Mouse (Mus musculus) ES-E14 (cell line): ENCODE measurements around the gene Lama2. TPM values are rescaled to one million over a fixed set of nuclear protein-coding genes. Genes with fewer than 3 reads are reported as not detected.
A peak's percentile ranks its signal among the peaks of the same experiment; 100 is the strongest.

ENCODE experiments used
- DNase-seq: peaks from one replicate; pipeline ENCODE4 v3.0.0-alpha.2; 2013; ENCODE audit warnings: low read depth, low spot score
- H3K27ac ChIP-seq: 2 replicates; pipeline ENCODE4 v1.5.1; 2012; ENCODE audit warnings: low read depth, mild to moderate bottlenecking, low read length, moderate library complexity, mixed read lengths; ENCODE audit not compliant: poor library complexity, insufficient read depth, severe bottlenecking
- H3K36me3 ChIP-seq: 2 replicates; pipeline ENCODE4 v1.6.1; 2012; ENCODE audit warnings: mild to moderate bottlenecking, low read length, moderate library complexity, mixed read lengths; ENCODE audit not compliant: control insufficient read depth, poor library complexity, insufficient read depth, severe bottlenecking
- H3K4me1 ChIP-seq, 2 experiments: fragments of 150-350 bp in 1 of 2; sonication (generic) in 1 of 2; 2 replicates each; pipeline ENCODE4 v1.6.1; 2012; ENCODE audit warnings: low read length in 2 of 2, mild to moderate bottlenecking in 1 of 2, mixed read lengths in 1 of 2; ENCODE audit not compliant: control insufficient read depth in 2 of 2, insufficient read depth in 2 of 2, poor library complexity in 1 of 2
- H3K4me3 ChIP-seq, 2 experiments: fragments of 150-350 bp in 1 of 2; sonication (generic) in 1 of 2; 2 replicates each; pipeline ENCODE4 v1.5.1; 2012; ENCODE audit warnings: low read length in 2 of 2, low read depth in 1 of 2, mild to moderate bottlenecking in 1 of 2, mixed read lengths in 1 of 2; ENCODE audit not compliant: insufficient read depth in 1 of 2, poor library complexity in 1 of 2, severe bottlenecking in 1 of 2
- H3K9ac ChIP-seq: 2 replicates; pipeline ENCODE4 v1.6.1; 2012; ENCODE audit warnings: low read depth, mild to moderate bottlenecking, low read length, mixed read lengths; ENCODE audit not compliant: poor library complexity, insufficient read depth, severe bottlenecking
- H3K9me3 ChIP-seq: fragments of 150-350 bp; sonication (generic); 2 replicates; pipeline ENCODE4 v1.6.1; 2012; ENCODE audit warnings: low read depth, mild to moderate bottlenecking, low read length; ENCODE audit not compliant: control insufficient read depth, insufficient read depth
- CHD2 ChIP-seq: IDR thresholded peaks from 2 replicates; pipeline ENCODE4 v1.6.1; 2014; ENCODE audit warnings: mild to moderate bottlenecking, low read depth, low read length, inconsistent platforms
- HCFC1 ChIP-seq: IDR thresholded peaks from 2 replicates; pipeline ENCODE4 v1.6.1; 2012; ENCODE audit warnings: low read length, inconsistent platforms, borderline replicate concordance; ENCODE audit not compliant: insufficient read depth
- MAFK ChIP-seq: IDR thresholded peaks from 2 replicates; pipeline ENCODE4 v1.6.1; 2014; ENCODE audit warnings: mild to moderate bottlenecking, low read depth, low read length, inconsistent platforms; ENCODE audit not compliant: insufficient read depth
- ZC3H11A ChIP-seq: IDR thresholded peaks from 2 replicates; pipeline ENCODE4 v1.6.1; 2012; ENCODE audit warnings: low read depth, mild to moderate bottlenecking, inconsistent platforms, low read length, borderline replicate concordance
- ZNF384 ChIP-seq: IDR thresholded peaks from 2 replicates; pipeline ENCODE4 v1.6.1; 2012; ENCODE audit warnings: low read depth, low read length, inconsistent platforms
- in situ Hi-C, 2 experiments: fragments of 600-800 bp; cut with MboI; formaldehyde crosslinking; loops; one replicate each; pipeline ENCODE4 v1.15.1; 2025; ENCODE audit warnings: low sequenced_read_pairs in 2 of 2, inconsistent platforms in 1 of 2; ENCODE audit not compliant: unreplicated experiment in 2 of 2
- total RNA-seq: library from RNA; depleted of rRNA; stranded (reverse); fragments of 300-350 nt; gene quantifications from 2 replicates; pipeline ENCODE4 v1.2.3, GENCODE M21; 2012

Gene Lama2
- total RNA-seq, 1 experiment = 0.09 TPM

GRCm38 (mm10) chr10:27616641-27617415, 2.7 kb downstream of the Lama2 start:
- Histone ChIP-seq H3K4me3 (peak overlapping the region; percentile 50 to 61; a peak in 3 of 4 replicates), H3K9ac (peak overlapping the region; percentile 5; the same call in 1 of the 2 replicates), H3K4me1 (no peaks in the 10 kb centered on the region), H3K36me3 (no peaks in the 10 kb centered on the region), H3K9me3 (no peaks in the 10 kb centered on the region), H3K27ac (no peak overlapping the region)
- no peak for DNase-seq
- no peak for TF ChIP-seq CHD2
- in situ Hi-C loops = no loop called here

GRCm38 (mm10) chr10:27595675-27596074, 23.9 kb downstream of the Lama2 start:
- in situ Hi-C loops = no loop called here
- Histone ChIP-seq H3K4me1 (no peaks in the 10 kb centered on the region), H3K36me3 (no peaks in the 10 kb centered on the region), H3K9ac (no peak overlapping the region), H3K9me3 (no peaks in the 10 kb centered on the region), H3K27ac (no peak overlapping the region), H3K4me3 (no peak overlapping the region)
- no peak for TF ChIP-seq ZC3H11A
- no peak for TF ChIP-seq HCFC1
- TF ChIP-seq MAFK = no peak
- no peak for TF ChIP-seq CHD2
- TF ChIP-seq ZNF384 = no peak
- no peak for DNase-seq

GRCm38 (mm10) chr10:27533217-27533616, 86.3 kb downstream of the Lama2 start:
- Histone ChIP-seq H3K9me3 (no peaks in the 10 kb centered on the region), H3K36me3 (no peaks in the 10 kb centered on the region), H3K9ac (no peak overlapping the region), H3K4me3 (no peak overlapping the region), H3K27ac (no peak overlapping the region), H3K4me1 (no peaks in the 10 kb centered on the region)
- TF ChIP-seq CHD2 = no peak
- in situ Hi-C loops = no loop called here
- DNase-seq = no peak

GRCm38 (mm10) chr10:27508847-27509459, 110.6 kb downstream of the Lama2 start:
- Histone ChIP-seq H3K4me1 (no peaks in the 10 kb centered on the region), H3K4me3 (no peak overlapping the region), H3K27ac (no peak overlapping the region), H3K36me3 (no peaks in the 10 kb centered on the region), H3K9me3 (no peaks in the 10 kb centered on the region), H3K9ac (no peak overlapping the region)
- TF ChIP-seq CHD2 = no peak
- no peak for TF ChIP-seq ZNF384
- TF ChIP-seq MAFK = no peak
- no peak for TF ChIP-seq ZC3H11A
- no peak for TF ChIP-seq HCFC1
- DNase-seq = no peak
- in situ Hi-C loops = no loop called here

- Histone ChIP-seq H3K36me3 (no peaks in the 10 kb centered on the region), H3K9me3 (no peaks in the 10 kb centered on the region), H3K9ac (no peak overlapping the region), H3K27ac (no peak overlapping the region), H3K4me1 (no peaks in the 10 kb centered on the region), H3K4me3 (no peak overlapping the region)
- no peak for DNase-seq
- in situ Hi-C loops = no loop called here
- TF ChIP-seq CHD2 (no peak), ZNF384 (no peak), MAFK (no peak), ZC3H11A (no peak), HCFC1 (no peak)
These were observed 118.7 kb downstream of the Lama2 start for GRCm38 (mm10) chr10:27500863-27501262.
